Mouse (Mus musculus): ENCODE measurements around the gene Tcf19.
"Not testable (repeated sequence)": the region's sequence is repeated elsewhere in the genome, so short reads cannot be mapped to it uniquely, and the experiment has no call there.

Tcf19 gene

GRCm38 (mm10) chr17:35484066-35484465 lies 32.6 kb downstream of the Tcf19 start:
- peak; percentile 75 for DNase-seq (ENCODE audit: low spot score)

GRCm38 (mm10) chr17:35469842-35470751 lies 46.5 kb downstream of the Tcf19 start, which contains the start of gene H2-Q10:
H2-Q10 (plus strand) TSS chr17:35470089.
- peak; percentile 40 for DNase-seq (ENCODE audit: low spot score)

GRCm38 (mm10) chr17:35468936-35469335 lies 47.7 kb downstream of the Tcf19 start:
- DNase-seq (ENCODE audit: low spot score): not testable (repeated sequence)

DNA sequence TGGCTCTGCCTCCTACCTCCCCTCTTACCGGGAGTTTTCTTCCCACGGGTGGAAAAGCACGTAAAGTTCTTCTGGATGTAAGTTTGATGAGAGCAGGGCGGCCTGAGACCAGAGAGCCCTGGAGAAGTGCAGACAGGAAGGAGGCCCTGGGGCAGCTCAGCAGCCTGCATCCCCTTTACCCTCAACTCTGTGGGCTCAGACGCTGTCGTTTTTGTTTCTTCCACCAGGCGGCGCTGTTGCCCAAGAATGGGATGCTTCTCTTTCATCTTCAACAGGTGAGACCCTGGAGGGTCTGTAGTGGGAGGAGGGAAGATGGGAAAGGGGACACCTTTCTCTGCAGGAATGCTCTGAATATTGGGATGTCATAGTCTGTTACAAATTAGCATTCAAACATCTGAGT lies 51.0 kb downstream of the Tcf19 start:
- peak; percentile 72 for DNase-seq (ENCODE audit: low spot score)

All from embryo, embryonic 10.5 days (tissue).